Mouse (Mus musculus) lung, postnatal 0 days (tissue): Measurements from ENCODE around the gene Lzts2.

Experiments
- CTCF ChIP-seq: IDR thresholded peaks from 2 replicates; pipeline ENCODE4 v1.5.1; 2016; ENCODE audit warnings: antibody characterized with exemption, mild to moderate bottlenecking
- EP300 ChIP-seq: IDR thresholded peaks from 2 replicates; pipeline ENCODE4 v1.6.1; 2016; ENCODE audit warnings: antibody characterized with exemption, mild to moderate bottlenecking, control low read depth

- no peak for TF ChIP-seq CTCF
- no peak for TF ChIP-seq EP300
Measured at GRCm38 (mm10) chr19:45045651-45046050, 31.4 kb downstream of the Lzts2 start, which contains the start of gene Pdzd7.
